Mouse (Mus musculus) CD4-positive, CD25-positive, alpha-beta regulatory T cell, adult 2 months (primary cell): ENCODE data around the gene Gm44973.
A peak's percentile ranks its signal among the peaks of the same experiment; 100 is the strongest.
"Not testable (repeated sequence)": the region's sequence is repeated elsewhere in the genome, so short reads cannot be mapped to it uniquely, and the experiment has no call there.

Experiments
- DNase-seq: peaks from one replicate; pipeline ENCODE4 v3.0.0-alpha.2; 2012; ENCODE audit warnings: low read depth, low spot score

The Gm44973 gene

GRCm38 (mm10) chr7:5016057-5016456 lies 761 bp downstream of the Gm44973 start:
- no peak for DNase-seq

DNA sequence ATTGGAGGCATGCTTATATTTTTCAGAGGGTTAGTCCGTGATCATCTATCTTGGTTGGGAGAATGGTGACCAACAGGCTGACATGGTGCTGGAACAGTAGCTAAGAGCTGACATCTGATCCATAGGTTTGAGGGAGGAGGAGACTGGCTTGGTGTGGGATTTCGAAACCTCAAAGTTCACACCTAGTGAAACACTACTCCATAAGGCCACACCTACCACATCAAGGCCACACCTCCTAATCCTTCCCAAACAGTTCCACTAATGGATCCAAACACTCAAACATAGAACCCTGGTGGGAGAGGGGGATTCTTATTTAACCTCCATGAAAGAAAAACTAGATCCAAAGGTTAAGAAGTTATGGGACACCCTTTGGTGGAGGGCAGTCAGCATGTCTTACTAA lies 1.6 kb downstream of the Gm44973 start:
- no peak for DNase-seq

DNA sequence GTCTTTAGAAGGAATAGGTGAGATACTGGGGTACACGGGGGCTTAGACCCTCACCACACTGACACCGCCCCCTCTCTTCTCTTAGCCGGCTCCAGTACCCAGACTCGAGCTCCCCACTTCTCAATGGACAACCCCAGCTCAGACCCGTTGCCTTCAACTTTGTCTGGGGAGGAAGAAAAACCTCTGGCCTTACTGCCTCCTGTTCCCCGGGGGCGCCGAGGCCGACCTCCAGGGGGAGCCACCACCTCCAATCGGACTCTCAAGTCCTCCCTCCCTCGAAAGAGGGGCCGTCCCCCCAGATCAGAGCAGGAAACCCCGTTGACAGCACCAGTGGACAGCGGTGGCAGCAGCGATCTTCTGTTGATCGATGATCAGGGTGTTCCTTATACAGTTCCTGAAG lies 2.1 kb downstream of the Gm44973 start:
- peak; percentile 43 for DNase-seq

- no peak for DNase-seq
These were observed 2.6 kb downstream of the Gm44973 start for GRCm38 (mm10) chr7:5017931-5018330.

DNA sequence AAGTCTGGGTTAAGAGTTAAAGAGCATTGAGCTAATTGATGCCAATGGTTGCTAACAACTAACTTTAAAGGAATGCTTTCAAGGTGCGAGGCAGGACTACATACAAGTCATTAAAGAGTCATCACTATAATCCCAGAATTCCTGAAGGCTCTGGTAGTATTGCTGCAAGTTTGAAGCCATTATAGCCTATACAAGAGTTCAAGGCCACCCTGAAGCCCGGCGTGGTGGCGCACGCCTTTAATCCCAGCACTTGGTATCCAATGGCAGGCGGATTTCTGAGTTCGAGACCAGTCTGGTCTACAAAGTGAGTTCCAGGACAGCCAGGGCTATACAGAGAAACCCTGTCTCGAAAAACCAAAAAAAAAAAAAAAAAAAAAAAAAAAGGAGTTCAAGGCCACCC lies 4.3 kb downstream of the Gm44973 start:
- DNase-seq = not testable (repeated sequence)

DNA sequence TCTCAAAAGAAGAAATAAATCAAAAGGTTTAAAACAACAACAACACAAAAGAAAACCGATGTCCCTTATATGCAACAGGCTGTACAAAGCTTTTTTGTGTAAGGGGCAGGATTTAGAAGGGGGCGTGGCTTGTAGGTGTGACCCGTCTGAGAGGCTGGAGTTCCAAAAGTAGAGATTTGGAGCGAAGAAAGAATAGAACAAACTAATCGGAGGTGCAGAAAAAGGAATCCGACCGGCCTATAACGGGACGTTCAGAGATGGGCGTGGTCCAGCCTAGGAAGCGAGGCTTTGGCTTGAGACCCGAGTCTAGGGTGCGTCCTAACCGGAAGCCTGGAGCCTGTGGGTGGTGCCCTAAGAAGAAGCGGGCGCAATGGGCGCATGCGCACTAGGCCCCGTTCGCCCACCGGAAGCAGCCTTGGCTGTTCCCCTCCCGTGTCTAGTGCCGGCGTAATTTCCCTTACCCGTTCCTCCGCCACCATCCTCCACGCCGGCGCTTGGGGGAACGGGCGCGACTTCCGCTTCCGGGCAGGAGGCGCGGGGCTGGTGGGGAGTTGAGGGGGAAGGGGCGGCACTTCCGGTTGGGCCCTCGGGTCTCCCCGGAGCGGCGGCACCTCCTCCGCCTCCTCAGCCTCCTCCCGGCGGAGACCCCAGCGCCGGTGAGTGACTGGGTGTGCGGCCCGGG lies 4.8 kb downstream of the Gm44973 start, which contains the start of the genes Zfp865 and Ccdc106:
Gene Zfp865, plus strand, starts transcription at position 377 of the 682 bp plus-strand sequence.
Gene Ccdc106, plus strand, starts transcription at position 554 of the 682 bp plus-strand sequence.
- peak; percentile 100 for DNase-seq

DNA sequence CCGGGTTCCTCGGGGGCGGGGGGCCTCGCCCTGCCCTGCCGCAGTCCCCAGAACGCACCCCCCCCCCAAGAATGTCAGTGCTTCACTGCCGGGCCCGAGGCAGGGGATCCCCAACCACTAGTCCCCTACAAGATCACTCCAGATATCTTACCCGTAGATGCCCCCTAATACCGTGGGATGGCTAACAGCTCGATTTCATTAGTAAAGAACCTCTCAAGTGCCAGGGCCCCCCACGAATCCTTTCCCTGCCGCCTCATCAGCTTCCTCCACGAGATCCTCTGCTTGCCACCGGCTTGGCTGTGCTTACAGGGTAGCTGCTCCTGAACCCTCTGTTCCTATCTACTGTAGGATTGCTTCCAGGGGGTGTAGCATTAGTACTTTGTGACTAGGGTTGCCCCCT lies 5.4 kb downstream of the Gm44973 start:
- no peak for DNase-seq

- DNase-seq = no peak
These were observed 5.9 kb downstream of the Gm44973 start for GRCm38 (mm10) chr7:5021197-5021596.

DNA sequence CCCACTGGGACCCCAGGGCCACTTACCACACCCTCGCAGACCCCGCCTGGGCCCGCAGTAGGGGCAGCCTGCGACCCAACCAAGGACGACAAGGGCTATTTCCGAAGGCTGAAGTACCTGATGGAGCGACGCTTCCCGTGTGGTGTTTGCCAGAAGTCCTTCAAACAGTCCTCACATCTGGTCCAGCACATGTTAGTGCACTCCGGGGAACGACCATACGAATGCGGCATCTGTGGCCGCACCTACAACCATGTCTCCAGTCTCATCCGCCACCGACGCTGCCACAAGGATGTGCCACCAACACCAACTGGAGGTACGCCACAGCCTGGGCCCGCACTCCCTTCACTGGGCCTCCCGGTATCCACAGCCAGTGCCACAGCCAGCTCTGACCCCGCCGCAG lies 14.2 kb downstream of the Gm44973 start:
- DNase-seq = no peak

DNA sequence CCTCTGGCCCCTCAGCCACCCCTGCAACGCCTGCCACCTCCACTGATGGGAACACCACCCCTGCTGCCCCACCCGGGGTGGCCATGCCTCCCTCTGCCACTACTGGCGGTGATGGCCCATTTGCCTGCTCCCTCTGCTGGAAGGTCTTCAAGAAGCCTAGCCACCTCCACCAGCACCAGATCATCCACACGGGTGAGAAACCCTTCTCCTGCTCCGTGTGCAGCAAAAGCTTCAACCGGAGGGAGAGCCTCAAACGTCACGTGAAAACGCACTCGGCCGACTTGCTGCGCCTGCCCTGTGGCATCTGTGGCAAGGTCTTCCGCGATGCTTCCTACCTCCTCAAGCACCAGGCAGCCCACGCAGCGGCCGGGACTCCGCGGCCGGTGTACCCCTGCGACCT lies 14.7 kb downstream of the Gm44973 start:
- no peak for DNase-seq

DNA sequence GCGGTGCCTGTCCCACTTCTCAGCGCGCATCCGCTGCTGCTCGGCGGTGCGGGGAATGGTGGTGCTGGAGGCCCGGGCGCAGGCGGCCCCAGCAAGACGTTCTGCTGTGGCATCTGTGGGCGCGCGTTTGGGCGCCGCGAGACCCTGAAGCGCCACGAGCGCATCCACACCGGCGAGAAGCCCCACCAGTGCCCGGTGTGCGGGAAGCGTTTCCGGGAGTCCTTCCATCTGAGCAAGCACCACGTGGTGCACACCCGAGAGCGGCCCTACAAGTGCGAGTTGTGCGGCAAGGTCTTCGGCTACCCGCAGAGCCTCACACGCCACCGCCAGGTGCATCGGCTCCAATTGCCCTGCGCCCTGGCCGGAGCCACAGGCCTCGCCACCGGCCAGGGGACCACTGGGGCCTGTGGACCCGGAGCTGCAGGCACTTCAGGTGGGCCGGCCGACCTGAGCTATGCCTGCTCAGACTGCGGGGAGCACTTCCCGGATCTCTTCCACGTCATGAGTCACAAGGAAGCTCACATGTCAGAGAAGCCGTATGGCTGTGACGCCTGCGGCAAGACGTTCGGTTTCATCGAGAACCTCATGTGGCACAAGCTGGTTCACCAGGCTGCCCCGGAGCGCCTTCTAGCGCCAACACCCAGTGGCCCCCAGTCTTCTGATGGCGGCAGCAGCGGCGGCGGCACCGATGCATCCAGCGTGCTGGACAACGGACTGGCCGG lies 15.4 kb downstream of the Gm44973 start:
- no peak for DNase-seq

DNA sequence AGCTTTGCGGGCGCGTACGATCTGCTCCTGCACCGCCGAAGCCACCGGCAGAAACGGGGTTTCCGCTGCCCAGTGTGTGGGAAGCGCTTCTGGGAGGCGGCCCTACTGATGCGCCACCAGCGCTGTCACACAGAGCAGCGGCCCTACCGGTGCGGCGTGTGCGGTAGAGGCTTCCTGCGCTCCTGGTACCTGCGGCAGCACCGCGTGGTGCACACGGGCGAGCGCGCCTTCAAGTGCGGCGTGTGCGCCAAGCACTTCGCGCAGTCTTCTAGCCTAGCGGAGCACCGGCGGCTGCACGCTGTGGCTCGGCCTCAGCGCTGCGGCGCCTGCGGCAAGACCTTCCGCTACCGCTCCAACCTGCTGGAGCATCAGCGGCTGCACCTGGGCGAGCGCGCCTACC lies 16.2 kb downstream of the Gm44973 start:
- no peak for DNase-seq

GRCm38 (mm10) chr7:5033818-5034217 lies 18.5 kb downstream of the Gm44973 start, which contains the start of gene 4632433K11Rik:
Gene 4632433K11Rik, plus strand, starts transcription at chr7:5034118.
- DNase-seq = no peak

GRCm38 (mm10) chr7:5035628-5036027 lies 20.3 kb downstream of the Gm44973 start:
- DNase-seq = no peak

GRCm38 (mm10) chr7:5036136-5036535 lies 20.8 kb downstream of the Gm44973 start:
- no peak for DNase-seq

DNA sequence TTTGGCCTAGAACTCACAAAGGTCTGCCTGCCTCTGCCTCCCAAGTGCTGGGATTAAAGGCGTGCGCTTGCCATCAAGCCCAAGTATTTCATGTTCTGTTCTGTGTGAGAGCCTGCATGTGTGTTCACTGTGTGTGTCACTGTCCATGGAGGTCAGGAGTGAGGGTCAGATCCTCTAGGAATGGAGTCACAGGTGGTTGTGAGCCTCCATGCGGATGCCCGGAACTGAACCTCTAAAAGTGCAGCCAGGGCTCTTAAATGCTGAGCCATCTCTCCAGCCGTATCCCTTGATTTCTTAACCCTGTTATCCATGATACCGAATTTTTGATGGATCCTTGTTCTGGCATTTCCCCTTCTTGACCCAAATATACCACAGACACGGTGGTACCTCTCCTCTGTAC lies 21.7 kb downstream of the Gm44973 start:
- no peak for DNase-seq

- DNase-seq = no peak
These were observed 22.2 kb downstream of the Gm44973 start for GRCm38 (mm10) chr7:5037467-5037866.

DNA sequence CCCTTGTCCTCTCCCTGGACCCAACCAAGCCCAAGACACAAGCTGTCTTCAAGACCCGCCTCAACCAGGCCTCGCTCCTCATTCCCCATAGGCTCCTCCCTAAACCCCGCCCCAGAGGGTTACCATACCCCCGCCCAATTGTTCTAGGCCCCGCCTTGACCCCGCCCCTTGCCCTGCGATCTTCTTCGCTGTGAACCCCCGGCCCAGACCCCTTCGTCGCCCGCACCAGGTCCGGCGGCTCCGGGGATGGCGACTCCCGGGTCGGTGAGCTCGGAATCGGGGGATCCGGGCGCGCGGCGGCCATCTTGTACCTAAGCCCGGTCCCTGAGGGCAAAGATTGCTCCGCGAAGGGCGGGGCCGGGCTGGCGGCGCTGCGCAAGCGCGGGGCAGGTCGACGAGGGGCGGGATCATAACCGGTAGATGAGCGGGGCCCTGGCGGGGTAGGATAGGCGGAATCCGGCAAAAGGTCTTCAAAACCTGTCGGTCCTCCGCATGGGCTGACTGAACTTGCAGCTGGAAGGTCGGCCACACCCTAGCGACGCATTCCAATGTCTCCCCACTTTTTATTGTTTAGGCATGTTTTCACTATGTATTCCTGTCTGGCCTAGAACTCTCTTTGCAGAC lies 22.9 kb downstream of the Gm44973 start, which contains the start of gene Zfp784:
Gene Zfp784, minus strand, starts transcription at position 338 of the 624 bp plus-strand sequence.
- peak; percentile 97 for DNase-seq

DNA sequence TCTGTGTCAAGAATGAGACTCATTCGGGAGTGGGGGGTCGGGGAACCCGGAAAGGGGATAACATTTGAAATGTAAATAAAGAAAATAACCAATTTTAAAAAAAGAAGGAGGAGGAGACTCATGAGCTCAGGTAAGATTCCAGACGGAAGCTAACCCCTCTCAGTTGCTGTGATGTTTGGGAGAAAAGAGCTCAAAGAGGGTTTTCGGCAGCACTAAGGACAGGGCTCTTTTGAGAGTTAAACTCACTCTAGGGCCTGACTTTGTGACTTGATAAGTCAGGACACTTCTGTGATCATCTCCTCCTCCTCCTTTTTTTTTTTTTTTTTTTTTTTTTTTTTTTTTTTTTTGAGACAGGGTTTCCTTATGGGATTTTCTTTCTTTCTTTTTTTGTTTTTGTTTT lies 23.6 kb downstream of the Gm44973 start:
- DNase-seq = no peak

DNA sequence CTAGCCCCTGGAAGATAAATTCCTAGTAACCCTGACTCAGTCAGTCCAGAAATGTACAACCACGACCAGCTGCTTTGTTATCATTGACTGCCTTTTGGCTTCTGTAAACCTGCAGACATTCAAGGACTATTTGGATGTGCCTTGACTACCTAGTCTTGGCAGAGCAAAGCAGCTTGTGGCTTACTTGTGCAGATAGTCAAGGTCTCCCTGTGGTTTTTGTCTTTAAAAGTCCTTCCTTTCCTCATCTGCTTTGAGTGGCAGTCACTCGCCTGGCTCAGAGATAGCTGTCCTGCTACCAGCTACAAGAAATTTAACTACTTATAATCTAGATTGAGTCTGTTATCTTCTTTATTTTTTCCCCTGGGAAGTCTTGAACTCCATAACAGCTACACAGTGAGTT lies 29.7 kb downstream of the Gm44973 start:
- DNase-seq = no peak

DNA sequence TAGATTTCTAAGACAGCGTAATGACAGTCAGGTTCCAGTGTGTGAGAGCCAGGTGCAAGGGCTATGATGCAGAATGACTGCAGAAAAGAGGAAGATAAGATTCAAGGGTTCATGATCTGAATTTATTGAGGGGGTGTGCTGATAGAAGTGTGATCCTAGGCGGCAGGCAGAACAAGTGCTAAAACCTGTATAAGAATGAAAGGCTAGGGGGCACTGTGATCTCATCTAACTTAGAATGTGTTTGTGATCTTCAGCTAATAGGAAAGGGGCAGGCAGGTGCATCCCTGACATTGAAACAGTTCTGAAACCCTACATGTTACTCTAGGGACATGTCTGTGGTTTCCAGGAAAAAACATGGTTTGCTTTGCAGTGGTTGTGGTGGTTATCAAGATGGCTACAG lies 30.8 kb downstream of the Gm44973 start:
- DNase-seq = no peak

DNA sequence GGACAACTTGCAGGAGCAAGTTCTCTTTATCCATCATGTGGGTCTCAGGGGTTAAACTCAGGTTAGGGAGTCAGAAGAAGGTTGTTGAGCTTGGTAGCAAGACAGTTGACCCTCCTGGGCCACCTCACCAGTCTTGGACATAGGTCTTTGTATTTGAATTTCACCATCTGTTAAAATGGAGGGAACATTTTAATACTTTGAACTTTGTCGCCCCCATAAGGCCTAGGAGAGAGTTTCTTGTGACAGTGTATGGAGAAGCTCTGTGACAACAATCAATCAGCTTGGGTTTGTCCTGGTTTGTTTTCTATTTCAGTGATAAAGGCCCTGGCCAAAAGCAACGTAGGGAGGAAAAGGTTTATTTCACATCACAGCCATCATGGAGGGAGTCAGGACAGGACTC lies 32.0 kb downstream of the Gm44973 start:
- peak; percentile 77 for DNase-seq
